Mouse (Mus musculus) C2C12 (cell line): ENCODE data around the gene Ren1.

Experiments
- CTCF ChIP-seq: IDR thresholded peaks from one replicate; pipeline ENCODE4 v1.5.1; 2011; ENCODE audit not compliant: control insufficient read depth, insufficient read depth, insufficient read length
- MAX ChIP-seq: IDR thresholded peaks from one replicate; pipeline ENCODE4 v1.6.1; 2011; ENCODE audit warnings: mild to moderate bottlenecking, control low read depth

DNA sequence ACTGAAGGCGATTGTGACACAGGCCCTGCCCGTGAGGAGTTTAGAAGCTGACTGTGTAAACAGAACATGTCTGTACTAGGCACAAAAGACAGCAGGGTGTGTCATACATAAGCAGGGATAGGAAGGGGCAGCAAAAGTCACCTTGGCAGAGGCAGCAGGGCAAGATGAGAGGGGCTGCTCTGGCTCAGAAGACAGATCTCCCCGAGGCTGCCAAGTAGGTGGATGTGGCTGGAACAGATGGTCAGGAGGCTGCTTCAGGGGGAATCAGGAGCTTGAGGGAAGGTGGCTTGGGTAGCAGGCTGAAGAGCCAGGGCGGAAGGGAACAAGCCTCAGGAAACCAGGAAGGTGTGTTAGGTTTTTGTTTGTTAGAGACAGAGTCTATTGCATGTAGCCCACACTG, 20.0 kb downstream of the Ren1 start:
- TF ChIP-seq CTCF = no peak
- TF ChIP-seq MAX = no peak
